Mouse (Mus musculus) mouse embryonic stem cell (cell line): ENCODE measurements at regions not wholly inside any gene's neighbourhood (a gene's known extent, or its start where the extent isn't known, plus 50 kb on each side); places are given as distances from the start of the nearest gene placed in this dataset.

Experiments used
- in situ Hi-C, 2 experiments: fragments of 300-500 bp; cut with MboI; formaldehyde crosslinking; loops; 1 replicate in 1 of 2; 3 replicates in 1 of 2; pipeline ENCODE4 v1.14.3; 2019 to 2020; ENCODE audit warnings: low sequenced_read_pairs in 2 of 2, low pct_unique_long_range_greater_than_20kb in 1 of 2, mixed read lengths in 1 of 2; ENCODE audit not compliant: unreplicated experiment in 1 of 2

DNA sequence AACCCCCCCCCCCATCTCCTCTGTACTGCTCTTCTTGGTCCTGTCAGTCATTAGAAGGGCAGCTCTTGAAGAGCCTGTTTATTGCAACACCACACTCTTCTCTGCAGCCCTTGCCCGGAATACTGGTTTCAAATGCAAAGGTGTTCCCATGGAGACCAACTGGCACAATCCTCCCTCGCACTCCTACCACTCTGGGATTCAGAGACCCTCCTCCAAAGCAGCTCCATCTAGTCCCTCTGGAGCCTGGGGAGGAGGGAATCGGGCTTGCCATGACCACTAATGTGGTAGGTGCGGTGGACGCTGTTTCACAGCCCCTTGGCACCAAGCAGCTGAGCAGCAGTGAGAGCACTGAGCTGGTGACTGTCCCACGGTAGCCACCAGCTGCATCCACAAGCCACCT lies 83.1 kb downstream of the Stk35 start:
- in situ Hi-C loops: no loop called here

DNA sequence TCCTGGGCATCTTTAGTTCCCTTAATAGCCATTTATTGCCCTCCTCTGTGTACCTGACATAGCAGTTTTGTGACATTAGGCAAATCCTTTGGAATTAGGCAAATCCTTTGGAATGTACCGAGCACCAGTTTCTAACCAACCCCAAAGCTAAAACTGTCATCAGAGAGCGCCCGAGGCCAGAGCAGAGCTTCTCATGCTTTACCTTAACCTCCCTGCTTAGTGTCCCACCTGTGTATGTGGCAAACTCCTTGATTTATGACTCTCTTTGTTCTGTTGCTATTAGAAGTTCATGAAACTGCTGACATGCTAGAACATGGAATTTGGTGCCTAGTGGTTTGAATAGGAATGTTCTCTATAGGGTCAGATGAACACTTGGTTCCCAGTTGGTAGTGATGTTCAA lies 84.0 kb downstream of the Stk35 start:
- in situ Hi-C loops: no loop called here

DNA sequence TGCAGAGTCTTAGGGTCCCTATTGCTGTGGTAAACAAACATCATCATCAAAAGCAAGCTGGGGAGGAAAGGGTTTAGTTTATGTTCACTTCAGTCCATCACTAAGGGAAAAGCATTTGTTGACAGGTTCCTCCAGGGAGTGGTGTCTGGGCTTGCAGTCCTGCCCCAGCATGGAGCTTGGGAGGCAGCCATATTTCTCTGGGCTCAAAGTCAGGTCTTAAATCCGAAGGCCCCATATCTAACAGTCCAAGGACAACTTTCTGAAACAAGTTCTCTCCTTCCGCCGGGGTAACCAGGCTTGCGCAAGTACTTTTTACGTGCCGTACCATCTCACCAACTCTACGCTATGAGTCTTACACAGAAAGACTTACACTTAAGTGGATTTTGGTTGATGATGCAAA lies 85.2 kb downstream of the Stk35 start:
- in situ Hi-C loops: no loop called here

DNA sequence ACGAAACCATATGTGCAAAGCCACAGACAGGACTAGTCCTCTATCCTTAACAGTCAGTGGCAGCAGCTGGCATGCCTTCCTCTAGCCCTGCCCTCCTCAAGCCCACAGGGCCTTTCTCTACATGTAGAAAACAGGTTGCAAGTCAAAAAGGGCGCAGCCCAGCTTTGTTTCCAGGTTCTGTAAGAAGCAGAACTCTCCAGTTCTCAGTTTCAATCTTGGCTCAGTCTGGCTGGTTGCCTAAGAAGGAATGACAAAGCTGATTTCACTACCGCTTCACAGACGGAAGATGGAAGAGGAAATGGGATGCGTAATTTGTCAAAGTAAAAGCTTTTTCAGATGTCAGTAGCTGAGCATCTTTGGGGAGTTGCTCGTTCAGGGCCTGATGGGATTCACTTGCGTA lies 92.9 kb downstream of the Stk35 start:
- in situ Hi-C loops: no loop called here

DNA sequence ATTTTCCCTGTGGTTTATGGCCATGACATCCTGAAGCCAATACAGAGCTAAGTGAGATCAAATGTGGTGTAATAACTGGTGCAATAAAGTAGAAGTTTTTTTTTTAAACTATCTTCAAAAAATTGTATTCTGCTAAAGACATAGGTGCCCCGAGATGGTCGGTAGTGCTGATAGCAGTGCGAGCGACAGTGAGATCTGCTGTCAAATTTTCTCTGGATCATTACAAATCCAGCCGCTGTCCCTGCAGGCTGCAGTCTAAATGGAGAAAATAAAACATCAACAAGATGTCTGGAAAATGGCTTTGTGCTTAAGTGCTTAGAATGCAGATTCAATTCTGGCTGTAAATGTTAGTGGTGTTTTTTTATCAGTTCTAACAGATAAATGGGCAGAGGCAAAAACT lies 93.5 kb downstream of the Stk35 start:
- in situ Hi-C loops: no loop called here

DNA sequence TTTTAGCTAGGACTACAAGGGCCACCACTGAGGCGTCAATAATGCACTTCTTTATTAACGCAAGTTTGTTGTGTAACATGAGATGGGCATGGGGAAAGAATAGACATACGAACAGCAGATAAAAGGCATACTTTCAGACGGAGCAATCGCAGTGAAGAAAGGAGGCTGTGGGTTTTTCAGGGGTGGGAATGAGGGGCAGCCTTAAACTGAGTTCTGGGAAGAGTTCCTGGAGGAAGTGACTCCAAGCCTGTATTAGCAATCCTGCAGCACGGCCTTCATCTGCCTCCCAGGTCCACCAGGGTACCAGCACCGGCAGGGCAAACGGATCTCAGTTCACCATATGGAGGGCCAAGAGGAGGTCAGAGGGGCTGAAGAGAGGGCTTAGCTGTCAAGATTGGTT lies 94.6 kb downstream of the Stk35 start:
- in situ Hi-C loops: no loop called here

DNA sequence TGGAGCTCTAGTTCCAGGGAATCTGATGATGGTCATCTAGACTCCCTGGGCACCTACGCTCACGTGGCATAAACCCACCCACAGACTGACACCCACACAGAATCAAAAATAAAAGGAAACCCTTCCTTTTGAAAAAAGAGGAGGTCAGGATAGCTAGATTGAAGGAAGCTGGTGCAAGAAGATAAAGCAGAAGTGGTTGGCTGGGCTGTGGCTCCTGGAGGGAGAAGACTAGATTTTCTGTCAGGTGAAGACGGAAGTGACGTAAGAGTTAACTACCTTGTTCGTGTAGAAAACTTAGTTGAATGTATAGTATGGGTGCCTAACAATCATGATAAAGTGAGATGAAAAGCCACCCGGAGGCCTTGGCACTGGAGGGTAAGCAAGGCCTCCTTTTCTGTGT lies 95.1 kb downstream of the Stk35 start:
- in situ Hi-C loops: no loop called here

DNA sequence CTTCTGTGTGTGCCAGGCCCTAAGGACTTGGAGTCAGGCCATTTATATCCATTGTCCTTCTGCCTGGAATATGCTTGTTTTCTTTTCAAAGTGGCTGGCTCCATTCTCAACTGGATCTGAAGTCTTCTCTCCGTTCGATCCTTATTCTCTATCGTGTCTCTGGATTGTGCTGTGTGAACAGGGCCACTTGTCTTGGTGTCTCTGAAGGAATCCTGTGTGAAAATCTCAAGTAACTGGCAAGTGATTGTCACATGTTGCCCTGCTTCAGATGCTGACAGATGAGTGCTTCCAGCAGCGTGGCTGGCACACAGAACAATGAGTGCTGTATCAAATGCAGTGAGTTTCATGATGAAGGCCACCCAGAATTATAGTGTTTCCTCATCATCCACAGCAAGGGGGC lies 96.4 kb downstream of the Stk35 start:
- in situ Hi-C loops: no loop called here

DNA sequence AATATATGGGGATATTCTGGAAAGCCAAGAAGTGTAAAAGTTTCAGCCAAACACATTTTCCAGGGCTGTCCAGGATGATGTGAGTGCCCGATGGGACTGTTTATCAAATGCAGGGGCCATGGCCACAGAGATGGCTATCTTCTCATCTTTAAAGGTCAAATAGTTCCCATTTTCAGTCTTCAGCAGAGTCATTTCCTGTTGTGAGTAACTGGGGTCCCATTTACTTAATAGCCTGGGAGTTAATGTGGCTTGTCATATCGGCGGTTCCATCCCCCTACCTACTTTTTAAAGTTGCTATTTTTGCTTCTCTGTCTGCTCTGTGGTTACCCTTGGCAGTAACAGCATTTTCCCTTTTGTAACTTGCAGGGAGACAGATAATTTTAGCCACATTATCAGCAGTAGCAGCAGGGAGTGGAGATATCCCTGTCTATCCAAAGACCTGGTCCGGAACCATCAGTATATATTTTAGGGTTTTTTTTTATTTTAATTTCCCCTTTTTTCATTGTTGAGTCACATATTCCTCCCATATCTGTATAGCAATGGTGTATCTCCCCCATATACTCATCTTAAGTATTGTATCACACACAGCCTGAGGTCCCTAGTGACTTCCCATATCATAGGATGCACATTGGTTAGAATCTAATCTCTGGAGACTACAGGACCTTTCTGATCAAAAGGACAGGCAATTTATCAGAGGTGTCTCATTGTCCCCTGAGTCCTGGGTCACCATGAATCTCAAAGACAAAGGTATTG lies 103.2 kb downstream of the Stk35 start:
- in situ Hi-C loops: loop anchor here in 1 of 2 experiments (10.0 to 25.0 kb wide), 2 partner anchors 151 to 334 kb away; no protein-coding TSS in a partner anchor

DNA sequence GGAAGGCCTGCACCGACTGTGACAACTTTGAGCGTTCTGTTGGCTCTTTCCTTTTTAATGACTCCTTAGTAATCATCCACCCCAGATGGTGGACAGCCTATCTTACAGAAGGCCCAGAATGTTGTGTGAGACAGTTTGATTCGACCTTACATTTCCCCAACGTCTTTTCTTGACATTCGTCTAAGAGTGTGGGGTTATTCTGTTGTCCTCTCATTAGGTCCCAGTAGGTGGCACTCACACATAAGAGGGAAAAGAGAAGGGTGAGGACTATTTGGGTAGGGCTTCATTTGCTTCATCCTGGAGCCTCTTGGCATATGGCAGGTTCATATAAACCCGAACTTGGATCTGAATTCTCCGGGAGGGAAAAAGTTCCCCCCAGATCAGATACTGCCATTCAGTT lies 104.4 kb downstream of the Stk35 start:
- in situ Hi-C loops: loop anchor here in 1 of 2 experiments (10.0 to 25.0 kb wide), 2 partner anchors 150 to 333 kb away; no protein-coding TSS in a partner anchor

DNA sequence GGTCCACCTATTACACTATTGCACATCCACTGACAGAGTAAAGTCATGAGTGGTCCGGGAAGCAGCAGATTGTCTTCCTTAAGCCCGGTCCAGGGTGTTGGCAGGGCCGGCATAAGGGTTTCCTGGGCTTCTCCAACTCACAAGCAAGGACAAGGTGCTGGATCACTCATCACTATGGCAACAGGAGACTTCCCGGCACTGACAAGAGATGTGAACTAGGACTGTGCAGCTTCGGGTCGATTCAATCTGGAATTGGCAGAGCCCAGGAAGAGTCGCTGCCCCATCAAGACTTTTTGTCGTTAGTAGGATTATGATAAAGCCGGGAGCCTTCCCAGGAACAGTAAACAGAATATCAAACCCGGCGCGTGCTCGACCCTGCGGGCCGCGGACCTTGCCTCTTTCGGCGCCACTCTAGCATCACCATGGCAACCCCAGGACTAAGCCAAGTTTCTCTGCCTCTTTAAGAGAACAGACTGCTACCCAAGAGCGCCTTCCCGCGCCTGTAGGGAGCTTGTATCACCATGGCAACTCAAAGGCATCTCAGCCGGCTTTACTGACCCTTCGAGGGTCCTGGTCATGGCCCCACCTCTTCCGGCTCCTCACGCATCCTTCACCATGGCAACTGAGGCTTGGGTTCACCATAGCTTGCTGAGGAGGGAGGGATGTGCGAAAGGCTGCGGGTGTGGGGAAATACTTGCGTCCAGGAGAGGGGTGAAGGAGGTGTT lies 103.3 kb upstream of the Tgm3 start:
- in situ Hi-C loops: loop anchor here in 1 of 2 experiments (10.0 to 25.0 kb wide), 2 partner anchors 146 to 328 kb away; no protein-coding TSS in a partner anchor

DNA sequence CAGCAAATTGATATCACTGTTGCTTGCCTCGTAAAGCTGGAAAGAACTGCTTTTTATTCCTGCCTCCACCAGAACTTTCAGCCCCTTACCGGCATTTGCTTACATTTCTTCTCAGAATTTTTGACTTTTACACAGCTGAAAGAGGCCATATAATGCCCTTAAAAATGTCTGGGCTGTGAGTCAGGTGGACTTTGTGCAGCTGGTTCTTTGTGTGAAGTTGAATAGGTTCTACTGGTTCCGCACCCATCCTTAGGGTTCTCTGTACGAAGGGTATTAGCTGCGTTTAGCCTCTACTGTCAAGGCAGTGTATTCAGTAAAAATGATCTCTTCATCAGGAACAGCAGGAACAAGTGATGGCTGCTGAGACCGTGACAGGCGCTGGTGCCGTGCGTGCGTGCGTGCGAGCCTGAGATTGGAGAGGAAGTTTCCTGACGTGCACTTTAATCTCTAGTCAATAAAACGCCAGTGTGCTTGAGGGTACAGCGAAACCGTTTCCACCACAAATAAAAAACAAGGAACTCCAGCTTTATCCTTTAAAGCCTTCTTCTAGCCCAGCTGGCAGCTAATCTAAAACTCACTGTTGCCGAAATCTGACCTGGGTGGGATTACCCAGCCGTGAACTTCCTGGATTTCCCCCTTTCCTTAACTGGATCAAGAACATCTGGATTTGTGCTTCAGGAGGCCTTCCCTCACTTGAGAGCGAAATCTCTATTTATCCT lies 100.8 kb upstream of the Tgm3 start:
- in situ Hi-C loops: loop anchor here in 1 of 2 experiments (25.0 kb wide), 1 partner anchor 326 kb away; no protein-coding TSS in a partner anchor

DNA sequence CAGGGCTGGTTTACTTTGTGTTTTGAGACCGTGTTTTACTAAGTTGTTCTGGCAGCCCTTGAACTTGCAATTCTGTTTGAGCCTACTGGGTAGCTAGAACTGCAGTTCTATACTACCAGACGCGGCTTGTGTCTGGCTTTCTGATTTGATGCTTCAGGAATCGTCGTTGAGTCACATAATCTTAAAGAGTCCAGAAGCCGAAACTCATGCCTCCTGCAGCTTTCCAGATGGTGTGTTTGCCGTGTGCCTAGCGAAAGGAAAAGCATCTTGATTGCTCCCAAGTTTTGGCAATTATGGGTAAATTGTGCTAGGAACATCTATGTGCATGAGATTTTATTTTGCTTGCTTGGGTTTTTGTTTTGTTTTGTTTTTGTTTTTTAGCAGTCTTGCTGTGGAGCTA lies 99.6 kb upstream of the Tgm3 start:
- in situ Hi-C loops: loop anchor here in 1 of 2 experiments (25.0 kb wide), 1 partner anchor 325 kb away; no protein-coding TSS in a partner anchor

DNA sequence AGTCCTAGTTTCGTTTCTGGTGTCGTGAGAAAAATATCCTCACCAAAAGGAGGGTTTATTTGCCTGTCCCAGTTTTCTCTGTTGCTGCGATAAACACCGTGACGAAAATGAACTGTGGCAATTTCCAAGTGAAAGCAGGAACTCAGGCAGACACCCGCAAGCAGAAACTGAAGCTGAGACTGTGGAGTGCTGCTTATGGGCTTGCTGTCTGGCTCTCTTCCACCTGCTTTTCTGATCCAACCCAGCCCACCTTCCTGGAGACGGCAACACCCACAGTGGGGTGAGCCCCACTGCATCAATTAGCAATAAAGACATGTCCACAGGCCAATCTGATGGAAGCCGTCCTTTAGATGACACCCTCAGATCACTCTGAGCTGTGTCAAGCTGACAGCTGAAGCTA lies 97.9 kb upstream of the Tgm3 start:
- in situ Hi-C loops: loop anchor here in 1 of 2 experiments (25.0 kb wide), 1 partner anchor 323 kb away; no protein-coding TSS in a partner anchor

DNA sequence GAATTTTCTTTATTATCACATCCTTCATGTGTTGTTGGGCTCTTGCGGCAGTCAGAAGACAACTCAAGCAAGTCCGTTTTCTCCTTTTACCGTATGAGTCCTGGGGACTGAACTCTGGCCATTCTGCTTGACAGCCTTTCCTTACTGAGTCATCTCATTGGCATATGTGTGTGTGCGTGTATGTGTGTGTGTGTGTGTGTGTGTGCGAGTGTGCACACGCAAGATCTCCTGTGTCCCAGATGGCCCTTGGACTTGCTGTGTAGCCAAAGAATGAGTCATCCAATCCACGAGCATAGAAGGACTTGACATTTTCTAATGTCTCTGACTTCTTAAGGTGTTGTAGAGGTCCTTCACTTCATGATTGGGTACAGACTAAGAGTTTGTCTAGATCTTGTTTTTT lies 95.7 kb upstream of the Tgm3 start:
- in situ Hi-C loops: loop anchor here in 1 of 2 experiments (25.0 kb wide), 1 partner anchor 321 kb away; no protein-coding TSS in a partner anchor

DNA sequence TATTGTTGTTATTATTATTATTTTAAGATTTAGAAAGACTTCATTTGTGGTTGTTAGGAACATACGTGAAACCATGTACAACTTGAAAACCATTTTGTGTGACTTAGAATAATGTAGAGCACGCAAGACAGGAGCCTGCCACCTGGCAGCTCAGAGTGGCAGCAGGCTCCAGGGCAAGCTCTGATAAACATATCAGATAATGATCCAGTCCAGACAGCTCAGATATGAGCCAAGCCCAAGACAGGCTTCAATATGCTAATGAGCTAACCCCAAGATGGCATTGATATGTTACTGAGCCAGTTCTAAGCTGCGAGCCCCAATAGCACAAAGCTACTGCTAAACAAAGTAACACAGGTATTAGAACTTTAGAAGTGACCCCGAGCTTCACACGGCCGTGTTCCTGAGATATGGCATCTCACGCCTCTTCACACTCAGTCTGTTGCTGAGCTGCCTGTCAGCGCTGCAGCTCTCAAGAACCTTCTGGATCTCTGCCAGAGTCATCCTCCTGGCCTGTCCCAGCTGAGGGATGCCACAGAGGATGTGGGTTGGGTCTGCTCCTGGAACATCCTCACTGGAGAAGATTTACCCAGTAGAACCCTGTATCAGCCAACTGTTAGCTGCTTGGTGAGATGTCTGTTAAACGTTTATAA lies 93.9 kb upstream of the Tgm3 start:
- in situ Hi-C loops: loop anchor here in 1 of 2 experiments (25.0 kb wide), 1 partner anchor 319 kb away; no protein-coding TSS in a partner anchor

DNA sequence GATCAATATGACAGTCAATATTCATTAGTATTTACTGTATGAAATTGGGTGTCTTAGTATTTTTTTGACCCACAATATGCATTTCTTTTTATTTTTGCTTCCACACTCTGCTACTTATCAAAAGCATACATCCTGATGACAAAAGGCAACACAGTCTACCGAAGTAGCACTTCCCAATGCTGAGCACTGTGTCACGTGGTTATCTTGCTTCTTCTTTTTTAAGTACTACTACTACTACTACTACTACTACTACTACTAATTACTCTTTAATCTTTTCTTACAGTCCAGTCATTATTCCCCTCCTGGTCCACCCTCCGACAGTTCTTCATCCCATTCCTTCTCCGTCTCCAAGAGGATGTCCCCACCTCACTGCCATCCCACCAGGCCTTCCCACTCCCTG lies 92.6 kb upstream of the Tgm3 start:
- in situ Hi-C loops: loop anchor here in 1 of 2 experiments (25.0 kb wide), 1 partner anchor 318 kb away; no protein-coding TSS in a partner anchor

DNA sequence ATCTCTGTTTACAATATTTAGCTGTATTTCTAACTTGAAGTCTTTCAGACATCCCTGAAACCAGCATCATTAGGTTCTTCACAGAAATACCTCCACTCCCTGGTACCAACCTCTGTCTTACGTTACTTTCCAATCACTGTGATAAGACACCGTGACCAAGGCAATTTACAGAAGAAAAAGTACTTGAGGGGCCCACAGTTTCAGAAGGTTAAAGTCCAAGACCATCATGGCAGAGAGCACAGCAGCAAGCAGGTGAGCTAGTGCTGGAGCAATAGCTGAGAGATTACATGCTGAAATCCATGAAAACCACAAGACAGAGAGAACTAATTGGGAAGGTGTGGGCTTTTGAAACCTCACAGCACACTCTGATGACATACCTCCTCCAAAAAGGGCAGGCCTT lies 84.9 kb upstream of the Tgm3 start:
- in situ Hi-C loops: no loop called here
